Mouse (Mus musculus): ENCODE results near the gene Olfr1357.

- no peak for TF ChIP-seq POLR2A (IDR thresholded peaks at IDR 0.05; ENCODE audit: insufficient read depth, low read depth, low read length)
- no peak for TF ChIP-seq CTCF (IDR thresholded peaks at IDR 0.05)
- TF ChIP-seq EP300 (IDR thresholded peaks at IDR 0.05; ENCODE audit: insufficient read depth, low read depth, low read length) = no peak
Measured at GRCm38 (mm10) chr10:78586026-78586425, 31.8 kb downstream of the Olfr1357 start.

All from heart, adult 2 months (tissue).